Mouse (Mus musculus) cerebellum, adult 2 months (tissue): ENCODE results near the gene Hlf.

Experiments used
- CTCF ChIP-seq: fragments of 200-500 bp; IDR thresholded peaks from 2 replicates; pipeline ENCODE4 v1.5.1; 2011; ENCODE audit warnings: low read depth, mild to moderate bottlenecking, control low read depth, low read length, moderate library complexity, borderline replicate concordance; ENCODE audit not compliant: insufficient read depth
- POLR2A ChIP-seq: fragments of 200-500 bp; IDR thresholded peaks from 2 replicates; pipeline ENCODE4 v1.6.1; 2011; ENCODE audit warnings: low read length, control low read depth, borderline replicate concordance; ENCODE audit not compliant: insufficient read depth

- TF ChIP-seq POLR2A (no peak), CTCF (no peak)
Measured at GRCm38 (mm10) chr11:90356036-90356435, 34.7 kb downstream of the Hlf start.
